Mouse (Mus musculus) stomach, adult 2 months (tissue): ENCODE measurements around the gene Gm8300. TPM values are rescaled to one million over a fixed set of nuclear protein-coding genes. Genes with fewer than 3 reads are reported as not detected.

Experiments
- polyA plus RNA-seq: library from polyadenylated mRNA; depleted of rRNA; stranded (reverse); fragments of >200 nt; gene quantifications from 2 replicates; pipeline ENCODE4 v1.2.3, GENCODE M21; 2012; rRNA removed

Gm8300 gene
- polyA plus RNA-seq: not detected in 2 replicates

GRCm38 (mm10) chr12:87514016-87514415 is at the start of gene Gm8300:
TSS of gene Gm8300 (plus strand) at chr12:87514316.

GRCm38 (mm10) chr12:87471964-87472786 is 41.9 kb upstream of the Gm8300 start, which contains the start of gene Snw1:
TSS of gene Snw1 (minus strand) at chr12:87472274.

GRCm38 (mm10) chr12:87494421-87494820 is 19.7 kb upstream of the Gm8300 start, which contains the start of gene Gm5788:
TSS of gene Gm5788 (plus strand) at chr12:87494721.

Other genes with a start within 250 kb of the Gm8300 start
- gene Vipas39, start 248.1 kb upstream of the Gm8300 start, polyA plus RNA-seq: 10.3 and 10.5 TPM in 2 replicates
- 11.1 and 16.4 TPM in 2 replicates for gene Ahsa1, start 247.8 kb upstream of the Gm8300 start, polyA plus RNA-seq
- gene Ism2, start 214.6 kb upstream of the Gm8300 start, polyA plus RNA-seq: 0.09 and 0.17 TPM in 2 replicates
- 9.6 and 14.0 TPM in 2 replicates for gene Sptlc2, start 126.0 kb upstream of the Gm8300 start, polyA plus RNA-seq
- 1.1 and 2.8 TPM in 2 replicates for gene Slirp, start 70.4 kb upstream of the Gm8300 start, polyA plus RNA-seq
- 5.4 and 5.6 TPM in 2 replicates for gene Alkbh1, start 70.3 kb upstream of the Gm8300 start, polyA plus RNA-seq
- 0.82 and 1.9 TPM in 2 replicates for gene Snw1, start 42.0 kb upstream of the Gm8300 start, polyA plus RNA-seq
- gene Gm5788, start 19.6 kb upstream of the Gm8300 start, polyA plus RNA-seq: not detected in 2 replicates
- gene Oog1, start 88.4 kb downstream of the Gm8300 start, polyA plus RNA-seq: not detected in 2 replicates
- not detected in 2 replicates for gene Gm4027, start 104.6 kb downstream of the Gm8300 start, polyA plus RNA-seq
- gene Gm16381, start 130.3 kb downstream of the Gm8300 start, polyA plus RNA-seq: not detected in 2 replicates